Mouse (Mus musculus) spleen, adult 2 months (tissue): ENCODE results near the gene Car4. TPM values are rescaled to one million over a fixed set of nuclear protein-coding genes. Genes with fewer than 3 reads are reported as not detected.

ENCODE experiments used
- DNase-seq, 2 experiments: peaks; one replicate each; pipeline versions ENCODE4 v3.0.0 to v3.0.0-alpha.2; 2012 to 2021; ENCODE audit warnings: low spot score in 2 of 2, low read depth in 1 of 2
- H3K27ac ChIP-seq: fragments of 200-500 bp; 2 replicates; pipeline ENCODE4 v1.5.1; 2012; ENCODE audit warnings: low read length, inconsistent platforms; ENCODE audit not compliant: insufficient read depth
- H3K27me3 ChIP-seq: fragments of 200-500 bp; 2 replicates; pipeline ENCODE4 v1.6.1; 2012; ENCODE audit warnings: mild to moderate bottlenecking, moderate library complexity, low read length, inconsistent platforms; ENCODE audit not compliant: control insufficient read depth, insufficient read depth
- H3K36me3 ChIP-seq: fragments of 200-500 bp; 2 replicates; pipeline ENCODE4 v1.6.1; 2012; ENCODE audit warnings: mild to moderate bottlenecking, low read length, inconsistent platforms; ENCODE audit not compliant: control insufficient read depth, insufficient read depth
- H3K4me1 ChIP-seq: fragments of 200-500 bp; 2 replicates; pipeline ENCODE4 v1.6.1; 2011; ENCODE audit warnings: inconsistent platforms; ENCODE audit not compliant: control insufficient read depth, insufficient read depth, insufficient read length
- H3K4me3 ChIP-seq: fragments of 200-500 bp; 2 replicates; pipeline ENCODE4 v1.5.1; 2011; ENCODE audit warnings: mild to moderate bottlenecking, inconsistent platforms; ENCODE audit not compliant: insufficient read depth, insufficient read length; ENCODE audit errors: extremely low read depth
- CTCF ChIP-seq: fragments of 200-500 bp; IDR thresholded peaks from 2 replicates; pipeline ENCODE4 v1.5.1; 2011; ENCODE audit warnings: mild to moderate bottlenecking, inconsistent platforms; ENCODE audit not compliant: insufficient read depth, insufficient read length, insufficient replicate concordance; ENCODE audit errors: extremely low read depth
- POLR2A ChIP-seq: fragments of 200-500 bp; IDR thresholded peaks from 2 replicates; pipeline ENCODE4 v1.6.1; 2011; ENCODE audit warnings: low read depth, low read length, inconsistent platforms
- WGBS: fragments of 180-500 bp; shearing (Covaris S2); methylation state at CpG from one replicate; pipeline ENCODE4 v1.1.7; 2018; 5-methylcytosine and 5-hydroxymethylcytosine counted together
- polyA plus RNA-seq: library from polyadenylated mRNA; depleted of rRNA; stranded (reverse); fragments of >200 nt; gene quantifications from 2 replicates; pipeline ENCODE4 v1.2.3, GENCODE M21; 2012

Car4 gene
- polyA plus RNA-seq, 1 experiment: 0.06 TPM

DNA sequence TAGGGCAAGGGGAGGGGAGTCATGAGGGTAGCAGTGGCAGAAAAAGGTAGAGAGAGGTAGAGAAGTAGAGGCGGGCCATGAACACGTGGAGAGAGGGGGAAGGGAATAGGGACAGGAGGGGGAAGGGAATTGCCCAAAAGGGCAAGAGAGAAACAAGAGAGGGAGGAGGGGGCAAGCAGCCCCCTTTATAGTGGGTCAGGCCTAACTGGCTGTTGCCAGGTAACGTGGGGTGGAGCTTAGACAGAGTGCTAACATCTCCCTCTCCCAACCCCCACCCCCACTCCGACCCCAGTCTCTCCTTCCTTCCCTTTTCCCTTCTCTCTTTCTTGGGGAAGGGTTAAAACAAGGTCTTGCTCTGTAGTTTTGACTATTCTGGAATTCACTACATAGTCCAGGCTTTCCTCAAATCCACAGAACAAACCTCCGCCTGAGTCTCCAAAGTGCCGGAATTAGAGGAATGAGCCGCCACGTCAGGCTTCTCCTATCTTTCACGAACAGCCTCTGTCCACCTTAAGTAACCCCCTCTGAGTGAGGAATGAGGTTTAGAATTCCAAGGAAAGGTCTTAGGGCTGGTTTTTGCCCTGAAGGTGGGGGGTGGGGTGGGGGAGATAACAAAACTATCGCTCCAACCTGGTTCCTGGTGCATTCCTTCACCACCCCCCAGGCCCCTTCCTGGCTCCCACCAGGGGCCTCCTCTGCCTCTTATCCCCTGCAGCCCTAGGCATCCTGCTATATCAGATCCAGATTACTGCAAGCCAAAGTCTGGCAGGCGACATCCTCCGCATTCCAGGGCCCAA is 12.7 kb upstream of the Car4 start:
- Histone ChIP-seq H3K27ac (no peak overlapping the region), H3K36me3 (no peaks in the 10 kb centered on the region), H3K4me1 (no peaks in the 10 kb centered on the region), H3K27me3 (peaks cover 11% of the 10 kb centered on the region; the same call in 1 of the 2 replicates), H3K4me3 (no peak overlapping the region)
- TF ChIP-seq POLR2A: no peak
- TF ChIP-seq CTCF: no peak
- no peak for DNase-seq
- 17% methylated on average over 12 of the region's 12 CpGs for WGBS

DNA sequence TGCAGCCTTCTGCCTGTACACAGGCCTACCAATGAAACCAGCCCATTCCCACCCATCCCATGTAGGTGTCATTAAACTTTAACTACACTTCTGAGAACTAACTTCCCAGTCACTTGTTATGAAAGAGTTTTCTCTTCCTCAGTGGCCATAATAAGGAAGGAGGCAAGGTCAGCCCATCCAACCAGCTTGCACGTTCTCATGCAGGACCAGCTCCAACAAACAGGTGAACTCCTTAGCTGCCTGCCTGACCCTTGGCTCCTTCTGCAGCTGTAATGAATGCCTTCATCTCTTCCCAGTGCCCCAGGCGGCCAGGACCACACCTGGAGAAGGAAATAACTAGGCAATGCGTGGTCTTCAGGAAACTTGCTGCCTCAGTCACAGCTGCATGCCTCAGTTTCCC is 11.7 kb upstream of the Car4 start:
- no peak overlapping the region for H3K27ac ChIP-seq
- H3K4me1 ChIP-seq: no peaks in the 10 kb centered on the region
- H3K4me3 ChIP-seq: no peak overlapping the region
- WGBS: 67% methylated on average over 3 of the region's 3 CpGs
- peaks cover 11% of the 10 kb centered on the region; the same call in 1 of the 2 replicates for H3K27me3 ChIP-seq
- H3K36me3 ChIP-seq: no peaks in the 10 kb centered on the region
- DNase-seq: no peak
- TF ChIP-seq CTCF: no peak
- no peak for TF ChIP-seq POLR2A

- TF ChIP-seq CTCF (no peak), POLR2A (no peak)
- H3K27me3 ChIP-seq: peaks cover 11% of the 10 kb centered on the region; the same call in 1 of the 2 replicates
These were observed 10.4 kb upstream of the Car4 start for GRCm38 (mm10) chr11:84947206-84947605.

GRCm38 (mm10) chr11:84948114-84948513 is 9.5 kb upstream of the Car4 start:
- no peaks in the 10 kb centered on the region for H3K36me3 ChIP-seq
- peaks cover 11% of the 10 kb centered on the region; the same call in 1 of the 2 replicates for H3K27me3 ChIP-seq
- TF ChIP-seq POLR2A (no peak), CTCF (no peak)
- H3K4me1 ChIP-seq: no peaks in the 10 kb centered on the region
- no peak for DNase-seq
- H3K4me3 ChIP-seq: no peak overlapping the region
- no peak overlapping the region for H3K27ac ChIP-seq
- WGBS: 69% methylated on average over 3 of the region's 3 CpGs

More at GRCm38 (mm10) chr11:84947206-84947605, 10.4 kb upstream of the Car4 start:
- H3K27ac ChIP-seq: no peak overlapping the region
- no peaks in the 10 kb centered on the region for H3K4me1 ChIP-seq
- 77% methylated on average over 6 of the region's 6 CpGs for WGBS
- DNase-seq: no peak
- H3K4me3 ChIP-seq: no peak overlapping the region
- H3K36me3 ChIP-seq: no peaks in the 10 kb centered on the region

- H3K4me1 ChIP-seq: no peaks in the 10 kb centered on the region
- DNase-seq: no peak
- no peaks in the 10 kb centered on the region for H3K36me3 ChIP-seq
- H3K27me3 ChIP-seq: peaks cover 9% of the 10 kb centered on the region; the same call in 1 of the 2 replicates
- no peak overlapping the region for H3K27ac ChIP-seq
- WGBS: 52% methylated on average over 3 of the region's 3 CpGs
- H3K4me3 ChIP-seq: no peak overlapping the region
- no peak for TF ChIP-seq POLR2A
- TF ChIP-seq CTCF: no peak
These were observed 9.1 kb upstream of the Car4 start for GRCm38 (mm10) chr11:84948526-84948925.

GRCm38 (mm10) chr11:84952611-84953010 is 5.0 kb upstream of the Car4 start:
- Histone ChIP-seq H3K4me3 (no peak overlapping the region), H3K27me3 (peaks cover 4% of the 10 kb centered on the region; the same call in 1 of the 2 replicates), H3K27ac (no peak overlapping the region), H3K36me3 (no peaks in the 10 kb centered on the region), H3K4me1 (no peaks in the 10 kb centered on the region)
- TF ChIP-seq CTCF: no peak
- TF ChIP-seq POLR2A: no peak
- no peak for DNase-seq
- 56% methylated on average over 2 of the region's 2 CpGs for WGBS

GRCm38 (mm10) chr11:84956400-84956799 is 1.2 kb upstream of the Car4 start:
- no peaks in the 10 kb centered on the region for H3K36me3 ChIP-seq
- H3K27ac ChIP-seq: no peak overlapping the region
- TF ChIP-seq CTCF: no peak
- no peak for TF ChIP-seq POLR2A
- no peak for DNase-seq
- H3K4me3 ChIP-seq: no peak overlapping the region
- peaks cover 10% of the 10 kb centered on the region for H3K27me3 ChIP-seq
- no peaks in the 10 kb centered on the region for H3K4me1 ChIP-seq
- 24% methylated on average over 5 of the region's 5 CpGs for WGBS
